Mouse (Mus musculus): Measurements from ENCODE around the gene Epb41l1. TPM values are rescaled to one million over a fixed set of nuclear protein-coding genes. Genes with fewer than 3 reads are reported as not detected.

The Epb41l1 gene
- 63.3 and 70.0 TPM in 2 replicates for polyA plus RNA-seq (2012; rRNA removed)

DNA sequence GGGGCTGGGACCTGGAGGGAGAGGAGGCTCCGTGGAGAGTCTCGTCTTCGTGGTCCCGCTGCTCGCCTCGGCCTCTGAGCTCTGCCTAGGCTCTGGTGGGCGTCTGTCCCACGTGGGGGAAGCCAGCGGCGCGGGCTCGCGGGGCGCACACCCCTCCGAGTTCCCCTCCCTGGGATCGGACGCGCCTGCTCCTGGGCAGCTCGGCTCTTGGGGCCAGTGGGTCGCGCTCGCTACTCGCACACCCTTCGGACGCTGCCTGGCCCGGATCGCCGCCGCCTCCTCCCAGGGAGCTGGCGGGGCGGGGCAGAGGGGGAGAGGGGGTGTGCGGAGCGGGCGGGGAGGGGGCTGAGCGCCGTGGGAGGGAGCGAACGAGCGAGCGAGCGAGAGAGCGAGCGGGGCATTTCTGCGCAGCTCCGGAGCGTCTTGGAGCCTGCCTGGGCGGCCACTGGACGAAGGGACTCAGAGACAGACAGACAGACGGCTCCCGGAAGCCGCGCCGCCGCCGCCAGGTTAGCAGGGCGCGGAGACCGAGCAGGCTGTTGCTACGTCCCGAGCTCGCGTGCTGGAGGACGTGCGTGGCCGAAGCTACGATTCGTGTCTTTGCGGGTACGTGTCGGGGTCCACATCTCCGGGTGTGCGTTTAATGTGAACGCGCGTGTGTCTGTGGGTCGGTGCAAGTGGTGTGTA is at the start of gene Epb41l1:
Gene Epb41l1 (plus strand): TSS at position 216 of the 687 bp plus-strand sequence.

DNA sequence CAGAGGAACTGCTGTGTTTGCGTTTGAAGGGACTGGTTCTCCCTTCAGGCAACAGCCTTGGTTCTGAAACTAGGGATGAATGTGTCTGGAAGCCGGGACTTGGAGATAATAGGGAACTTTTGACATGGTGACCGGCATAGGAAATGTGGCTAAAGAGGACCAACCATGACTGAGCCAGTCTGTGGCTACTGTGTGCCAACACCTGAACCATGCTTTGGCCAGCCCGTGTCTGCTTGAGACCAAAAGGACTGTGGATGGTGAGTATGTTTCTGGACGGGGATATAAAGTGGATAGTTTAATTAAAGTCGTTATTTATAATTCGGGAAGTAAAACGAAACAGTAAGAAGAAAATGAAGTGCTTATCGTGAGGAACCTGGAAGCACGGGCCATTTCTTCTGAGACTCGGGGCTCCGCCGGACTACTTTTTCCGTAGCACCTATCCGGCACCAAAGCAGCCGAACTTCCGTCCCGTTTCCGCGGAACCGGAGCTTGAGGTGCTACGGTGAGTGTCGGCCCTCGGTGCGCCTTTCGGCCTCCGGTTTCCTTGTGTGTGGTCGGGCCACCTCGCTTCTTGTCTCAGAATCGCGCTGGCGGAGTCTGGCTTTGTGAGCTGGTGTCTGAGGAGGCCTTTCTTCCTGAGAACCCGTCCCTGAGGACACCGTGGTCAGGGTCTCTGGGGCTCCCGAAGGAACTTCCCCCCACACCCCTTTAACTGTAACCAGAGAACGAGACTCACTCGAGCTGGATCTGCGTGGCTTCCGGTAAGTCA is 126.6 kb downstream of the Epb41l1 start, which contains the start of gene Aar2:
Gene Aar2 (plus strand): TSS at position 462 of the 769 bp plus-strand sequence.

Other genes starting within 250 kb of the Epb41l1 start
- 194 and 214 TPM in 2 replicates for gene Rbm39, start 240.7 kb upstream of the Epb41l1 start, polyA plus RNA-seq (2012; rRNA removed)
- 26.2 and 28.2 TPM in 2 replicates for gene Phf20, start 224.4 kb upstream of the Epb41l1 start, polyA plus RNA-seq (2012; rRNA removed)
- gene Cnbd2, start 108.6 kb upstream of the Epb41l1 start, polyA plus RNA-seq (2012; rRNA removed) = 4.8 and 5.8 TPM in 2 replicates
- gene Scand1, start 108.2 kb upstream of the Epb41l1 start, polyA plus RNA-seq (2012; rRNA removed) = 109 and 118 TPM in 2 replicates
- gene Aar2, start 126.7 kb downstream of the Epb41l1 start, polyA plus RNA-seq (2012; rRNA removed) = 28.3 and 28.9 TPM in 2 replicates
- 278 and 326 TPM in 2 replicates for gene Dlgap4, start 192.8 kb downstream of the Epb41l1 start, polyA plus RNA-seq (2012; rRNA removed)